Mouse (Mus musculus) cerebellum, adult 2 months (tissue): ENCODE data around the gene Pax5. TPM values are rescaled to one million over a fixed set of nuclear protein-coding genes. Genes with fewer than 3 reads are reported as not detected.

ENCODE experiments used
- DNase-seq, 2 experiments: peaks; one replicate each; pipeline ENCODE4 v3.0.0; 2021
- H3K27ac ChIP-seq: fragments of 200-500 bp; 2 replicates; pipeline ENCODE4 v1.5.1; 2012; ENCODE audit warnings: low read length, control low read depth, inconsistent platforms; ENCODE audit not compliant: insufficient read depth
- H3K27me3 ChIP-seq: fragments of 200-500 bp; 2 replicates; pipeline ENCODE4 v1.6.1; 2012; ENCODE audit warnings: inconsistent platforms, mild to moderate bottlenecking, low read length, moderate library complexity; ENCODE audit not compliant: control insufficient read depth, insufficient read depth
- H3K4me1 ChIP-seq: fragments of 200-500 bp; 2 replicates; pipeline ENCODE4 v1.6.1; 2011; ENCODE audit warnings: low read length; ENCODE audit not compliant: control insufficient read depth, insufficient read depth
- H3K4me3 ChIP-seq: fragments of 200-500 bp; replicated peaks from 2 replicates; pipeline ENCODE3; 2011; ENCODE audit warnings: mild to moderate bottlenecking, low read depth, low read length, control low read depth; ENCODE audit not compliant: insufficient read depth
- CTCF ChIP-seq: fragments of 200-500 bp; IDR thresholded peaks from 2 replicates; pipeline ENCODE4 v1.5.1; 2011; ENCODE audit warnings: low read depth, mild to moderate bottlenecking, control low read depth, low read length, moderate library complexity, borderline replicate concordance; ENCODE audit not compliant: insufficient read depth
- POLR2A ChIP-seq: fragments of 200-500 bp; IDR thresholded peaks from 2 replicates; pipeline ENCODE4 v1.6.1; 2011; ENCODE audit warnings: low read length, control low read depth, borderline replicate concordance; ENCODE audit not compliant: insufficient read depth
- WGBS: fragments of 180-500 bp; shearing (Covaris S2); methylation state at CpG from one replicate; pipeline ENCODE4 v1.1.7; 2018; 5-methylcytosine and 5-hydroxymethylcytosine counted together
- polyA plus RNA-seq: library from polyadenylated mRNA; depleted of rRNA; stranded (reverse); fragments of >200 nt; gene quantifications from 2 replicates; pipeline ENCODE4 v1.2.3, GENCODE M21; 2012

The Pax5 gene
- polyA plus RNA-seq, 1 experiment, result 0.13 TPM

- 49% methylated on average over 8 of the region's 8 CpGs for WGBS
- no peak overlapping the region for H3K4me3 ChIP-seq
- TF ChIP-seq POLR2A, result no peak
- TF ChIP-seq CTCF, result no peak
- H3K27ac ChIP-seq, result no peak overlapping the region
- DNase-seq, result peak; percentile 48
- no peaks in the 10 kb centered on the region for H3K27me3 ChIP-seq
- H3K4me1 ChIP-seq, result peaks cover 23% of the 10 kb centered on the region
Observed at GRCm38 (mm10) chr4:44601370-44601769, 108.9 kb downstream of the Pax5 start.

GRCm38 (mm10) chr4:44600875-44601274, 109.4 kb downstream of the Pax5 start:
- 64% methylated on average over 5 of the region's 5 CpGs for WGBS
- Histone ChIP-seq H3K4me3 (no peak overlapping the region), H3K27me3 (no peaks in the 10 kb centered on the region), H3K4me1 (peaks cover 23% of the 10 kb centered on the region), H3K27ac (no peak overlapping the region)
- no peak for TF ChIP-seq POLR2A
- TF ChIP-seq CTCF, result no peak
- peak; percentile 50 to 56 for DNase-seq

GRCm38 (mm10) chr4:44597965-44598364, 112.3 kb downstream of the Pax5 start:
- Histone ChIP-seq H3K27me3 (no peaks in the 10 kb centered on the region), H3K27ac (peak overlapping the region; percentile 70), H3K4me3 (peak overlapping the region; percentile 30), H3K4me1 (peaks cover 29% of the 10 kb centered on the region)
- 12% methylated on average over 9 of the region's 9 CpGs for WGBS
- DNase-seq, result peak; percentile 85 to 94
- TF ChIP-seq CTCF (no peak), POLR2A (no peak)

GRCm38 (mm10) chr4:44593091-44593490, 117.2 kb downstream of the Pax5 start:
- Histone ChIP-seq H3K4me1 (peaks cover 18% of the 10 kb centered on the region), H3K27me3 (no peaks in the 10 kb centered on the region), H3K27ac (no peak overlapping the region), H3K4me3 (no peak overlapping the region)
- no peak for TF ChIP-seq CTCF
- no peak for TF ChIP-seq POLR2A
- WGBS, result 51% methylated on average over 2 of the region's 2 CpGs
- DNase-seq, result peak; percentile 45 to 55

- Histone ChIP-seq H3K4me1 (no peaks in the 10 kb centered on the region), H3K27me3 (no peaks in the 10 kb centered on the region), H3K4me3 (no peak overlapping the region), H3K27ac (no peak overlapping the region)
- no peak for DNase-seq
- TF ChIP-seq CTCF (no peak), POLR2A (no peak)
- WGBS, result 85% methylated on average over 4 of the region's 4 CpGs
Observed at GRCm38 (mm10) chr4:44582687-44583086, 127.6 kb downstream of the Pax5 start.

GRCm38 (mm10) chr4:44578591-44578990, 131.7 kb downstream of the Pax5 start:
- Histone ChIP-seq H3K4me1 (no peaks in the 10 kb centered on the region), H3K27me3 (no peaks in the 10 kb centered on the region), H3K27ac (no peak overlapping the region), H3K4me3 (no peak overlapping the region)
- TF ChIP-seq POLR2A (no peak), CTCF (no peak)
- no peak for DNase-seq
- 80% methylated on average over 5 of the region's 5 CpGs for WGBS

GRCm38 (mm10) chr4:44577293-44577692, 133.0 kb downstream of the Pax5 start:
- WGBS, result 55% methylated on average over 5 of the region's 5 CpGs
- no peak overlapping the region for H3K27ac ChIP-seq
- peak; percentile 57 to 72 for DNase-seq
- no peak overlapping the region for H3K4me3 ChIP-seq
- no peaks in the 10 kb centered on the region for H3K27me3 ChIP-seq
- H3K4me1 ChIP-seq, result no peaks in the 10 kb centered on the region
- TF ChIP-seq POLR2A, result no peak
- peak; percentile 81 for TF ChIP-seq CTCF

GRCm38 (mm10) chr4:44576786-44577185, 133.5 kb downstream of the Pax5 start:
- DNase-seq, result no peak
- TF ChIP-seq CTCF (no peak), POLR2A (no peak)
- no peak overlapping the region for H3K4me3 ChIP-seq
- no peak overlapping the region for H3K27ac ChIP-seq
- no peaks in the 10 kb centered on the region for H3K4me1 ChIP-seq
- no peaks in the 10 kb centered on the region for H3K27me3 ChIP-seq
- WGBS, result 60% methylated on average over 5 of the region's 5 CpGs
